Mouse (Mus musculus): ENCODE measurements around the gene Polg2.

- TF ChIP-seq CTCF (IDR thresholded peaks at IDR 0.05) (no peak), EP300 (IDR thresholded peaks at IDR 0.05; ENCODE audit: insufficient read depth, low read depth, low read length) (no peak)
These were observed 42.7 kb downstream of the Polg2 start for GRCm38 (mm10) chr11:106736614-106737013.

Data from heart, adult 2 months (tissue).